Mouse (Mus musculus) kidney, embryonic 15.5 days (tissue): ENCODE measurements around the gene Cst11. TPM values are rescaled to one million over a fixed set of nuclear protein-coding genes. Genes with fewer than 3 reads are reported as not detected.
"Not testable (repeated sequence)": the region's sequence is repeated elsewhere in the genome, so short reads cannot be mapped to it uniquely, and the experiment has no call there.

Experiments
- ATAC-seq: fragments of 200-750 bp; cut with Nextera tagmentation; replicated peaks from 2 replicates; pipeline ENCODE4 v1.8.0; 2017; ENCODE audit warnings: moderate TSS enrichment; ENCODE audit not compliant: low FRiP score
- H3K27ac ChIP-seq: fragments of 300-500 bp; sonication (generic); 2 replicates; pipeline ENCODE4 v1.5.1; 2015; ENCODE audit warnings: mild to moderate bottlenecking, inconsistent platforms
- H3K27me3 ChIP-seq: fragments of 300-500 bp; sonication (generic); 2 replicates; pipeline ENCODE4 v1.6.1; 2015; ENCODE audit warnings: inconsistent platforms
- H3K36me3 ChIP-seq: fragments of 300-500 bp; sonication (generic); 2 replicates; pipeline ENCODE4 v1.6.1; 2015; ENCODE audit warnings: inconsistent platforms
- H3K4me1 ChIP-seq: fragments of 300-500 bp; sonication (generic); 2 replicates; pipeline ENCODE4 v1.6.1; 2015; ENCODE audit warnings: inconsistent platforms
- H3K4me2 ChIP-seq: fragments of 300-500 bp; sonication (generic); 2 replicates; pipeline ENCODE4 v1.6.1; 2015; ENCODE audit warnings: moderate library complexity, mild to moderate bottlenecking, inconsistent platforms
- H3K4me3 ChIP-seq: fragments of 300-500 bp; sonication (generic); replicated peaks from 2 replicates; pipeline ENCODE4 v1.5.1; 2015; ENCODE audit warnings: mild to moderate bottlenecking, inconsistent platforms
- H3K9ac ChIP-seq: fragments of 300-500 bp; sonication (generic); 2 replicates; pipeline ENCODE4 v1.6.1; 2015; ENCODE audit warnings: mild to moderate bottlenecking, inconsistent platforms
- H3K9me3 ChIP-seq: fragments of 300-500 bp; sonication (generic); replicated peaks from 2 replicates; pipeline ENCODE4 v1.6.1; 2016; ENCODE audit warnings: inconsistent platforms
- WGBS: fragments of 180-500 bp; shearing (Covaris S2); methylation state at CpG from one replicate; pipeline ENCODE4 v1.1.7; 2015; ENCODE audit warnings: mixed read lengths; 5-methylcytosine and 5-hydroxymethylcytosine counted together
- polyA plus RNA-seq: library from polyadenylated mRNA; unstranded; fragments of >200 nt; fragmentation: Nextera tagmentation; extraction: Ambion mirVana; gene quantifications from 2 replicates; pipeline ENCODE4 v1.2.1, GENCODE M21; 2015

Cst11 gene
- polyA plus RNA-seq, result not detected in 2 replicates

DNA sequence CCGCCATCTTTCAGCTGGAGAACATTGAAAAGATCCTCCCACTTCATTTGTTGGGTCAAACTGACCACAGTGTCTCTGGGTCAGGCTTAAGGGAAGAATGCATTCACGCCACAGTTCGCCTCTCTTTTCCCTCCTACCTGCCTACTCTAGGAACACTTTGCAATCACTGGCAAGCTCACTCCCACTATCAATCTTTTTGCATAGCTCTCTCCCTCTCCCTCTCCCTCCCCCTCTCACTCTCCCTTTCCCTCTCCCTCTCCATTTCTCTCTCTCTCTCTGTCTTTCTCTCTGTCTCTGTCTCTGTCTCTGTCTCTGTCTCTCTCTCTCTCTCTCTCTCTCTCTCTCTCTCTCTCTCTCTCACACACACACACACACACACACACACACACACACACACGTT, at the start of gene Cst11:
TSS of gene Cst11 (minus strand) at position 101 of the 400 bp plus-strand sequence.
- not testable (repeated sequence) for H3K9me3 ChIP-seq, H3K27me3 ChIP-seq, H3K4me1 ChIP-seq

DNA sequence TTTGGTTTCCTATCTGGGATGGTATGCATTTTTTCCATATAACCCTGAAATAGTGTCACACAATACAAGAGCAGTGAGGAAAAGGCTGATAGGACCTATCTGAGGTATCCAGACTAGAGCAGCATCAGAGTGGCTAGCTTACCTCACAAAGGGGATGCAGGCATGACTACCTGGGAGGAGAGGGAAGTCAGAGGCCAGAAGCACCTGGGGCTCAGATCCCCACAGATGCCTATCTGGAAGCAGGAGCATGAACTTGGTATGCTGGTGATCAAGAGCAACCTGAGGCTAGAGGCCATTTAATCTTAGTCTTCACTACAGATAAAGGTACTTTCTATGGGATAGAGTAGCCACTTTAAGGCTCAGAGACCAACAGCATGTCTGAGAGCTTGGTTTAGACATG, 48.6 kb upstream of the Cst11 start, which contains the start of gene Cst13:
TSS of gene Cst13 (plus strand) at position 173 of the 400 bp plus-strand sequence.
- H3K9ac ChIP-seq, result no peak within 1 kb of the TSS
- H3K4me3 ChIP-seq, result no peak within 1 kb of the TSS

More for the DNA sequence above, at the start of gene Cst11:
- 81% methylated on average over 4 of the region's 4 CpGs for WGBS
- H3K4me3 ChIP-seq, ATAC-seq, H3K4me2 ChIP-seq, H3K36me3 ChIP-seq, H3K27ac ChIP-seq, H3K9ac ChIP-seq: not testable (repeated sequence)

DNA sequence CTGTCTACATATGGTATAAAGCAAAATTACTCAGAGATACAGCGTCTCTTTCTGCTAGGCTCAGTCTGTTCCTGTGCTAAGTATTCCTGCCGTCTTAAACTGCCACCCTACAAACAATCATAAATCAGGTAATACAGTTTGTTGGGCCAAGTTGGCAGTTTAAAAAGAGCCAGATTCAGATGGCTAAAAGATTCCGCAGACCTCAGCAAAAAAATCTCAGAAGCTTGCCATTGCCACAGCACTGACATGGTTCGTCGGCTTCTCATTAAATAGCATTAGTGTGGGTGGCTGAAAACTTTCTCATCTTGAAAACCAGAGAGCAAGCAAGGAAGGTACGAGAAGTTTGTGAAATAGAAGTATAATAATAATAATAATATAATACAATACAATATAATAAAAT, 35.4 kb upstream of the Cst11 start:
- H3K27ac ChIP-seq, result no peak overlapping the region
- no peak overlapping the region for H3K9ac ChIP-seq
- H3K4me3 ChIP-seq, result no peak overlapping the region
- H3K4me1 ChIP-seq, result no peaks in the 10 kb centered on the region
- no peaks in the 10 kb centered on the region for H3K9me3 ChIP-seq
- no peak overlapping the region for H3K4me2 ChIP-seq
- WGBS, result 35% methylated on average over 6 of the region's 6 CpGs
- ATAC-seq, result peak; percentile 67; the same call in 1 of the 2 replicates
- no peaks in the 10 kb centered on the region for H3K36me3 ChIP-seq
- no peaks in the 10 kb centered on the region for H3K27me3 ChIP-seq

More for the DNA sequence above, 48.6 kb upstream of the Cst11 start, which contains the start of gene Cst13:
- H3K27ac ChIP-seq, result no peak within 1 kb of the TSS
- no peaks in the 10 kb centered on the region for H3K9me3 ChIP-seq
- H3K4me1 ChIP-seq, result no peaks in the 10 kb centered on the region
- H3K36me3 ChIP-seq, result no peaks in the 10 kb centered on the region
- ATAC-seq, result no peak
- H3K27me3 ChIP-seq, result no peaks in the 10 kb centered on the region
- no peak within 1 kb of the TSS for H3K4me2 ChIP-seq

DNA sequence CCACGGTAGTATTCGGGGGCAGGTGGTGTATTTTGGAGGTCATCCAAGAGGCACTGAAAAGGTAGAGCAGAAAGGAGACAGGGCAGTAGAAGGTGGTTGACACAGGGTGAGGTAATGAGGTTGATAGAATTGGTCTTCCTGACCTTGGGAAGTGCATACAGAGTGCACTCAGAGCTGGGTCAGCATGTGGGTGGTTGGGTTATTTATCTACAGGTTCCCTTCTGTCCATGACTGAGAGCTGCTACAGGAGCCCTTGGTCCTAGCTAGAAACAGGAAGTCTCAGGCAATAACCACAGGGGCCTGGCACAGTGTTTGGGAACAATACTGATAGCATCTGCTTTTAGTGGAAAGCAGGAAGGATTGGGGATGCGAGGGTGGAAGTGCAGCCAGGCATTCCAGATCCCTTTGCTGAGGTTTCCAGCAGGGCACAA, 30.2 kb upstream of the Cst11 start:
- Histone ChIP-seq H3K9ac (no peak overlapping the region), H3K27ac (no peak overlapping the region), H3K4me3 (no peak overlapping the region), H3K9me3 (no peaks in the 10 kb centered on the region), H3K4me1 (no peaks in the 10 kb centered on the region), H3K27me3 (no peaks in the 10 kb centered on the region), H3K36me3 (no peaks in the 10 kb centered on the region), H3K4me2 (no peak overlapping the region)
- peak; percentile 69; the same call in 1 of the 2 replicates for ATAC-seq
- WGBS, result 38% methylated on average over 3 of the region's 3 CpGs

DNA sequence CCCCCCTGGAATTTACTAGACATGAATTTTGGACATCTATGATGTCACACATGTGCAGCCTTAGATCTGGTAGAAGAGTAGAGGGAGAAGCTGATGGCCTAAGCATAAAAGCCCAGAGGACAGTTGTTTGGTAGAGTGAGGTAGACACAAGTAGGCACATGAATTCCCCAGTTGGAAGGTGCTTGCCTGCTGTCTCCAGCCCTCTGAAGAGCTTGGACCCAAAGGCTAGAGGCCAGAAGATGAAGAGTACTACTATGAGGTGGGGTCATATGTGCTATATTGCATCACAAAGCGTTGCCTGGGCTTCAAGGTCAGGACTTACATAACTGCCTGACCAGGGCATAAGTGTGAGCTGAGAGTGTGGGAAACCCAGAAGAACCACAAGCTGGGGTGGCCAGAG, 27.2 kb upstream of the Cst11 start, which contains the start of gene Cst8:
TSS of gene Cst8 (plus strand) at position 301 of the 400 bp plus-strand sequence.
- Histone ChIP-seq H3K9me3 (no peaks in the 10 kb centered on the region), H3K36me3 (no peaks in the 10 kb centered on the region), H3K4me2 (no peak within 1 kb of the TSS), H3K27ac (no peak within 1 kb of the TSS), H3K9ac (no peak within 1 kb of the TSS), H3K4me3 (no peak within 1 kb of the TSS), H3K27me3 (no peaks in the 10 kb centered on the region), H3K4me1 (no peaks in the 10 kb centered on the region)
- 90% methylated on average over 1 of the region's 1 CpGs for WGBS
- ATAC-seq, result no peak

DNA sequence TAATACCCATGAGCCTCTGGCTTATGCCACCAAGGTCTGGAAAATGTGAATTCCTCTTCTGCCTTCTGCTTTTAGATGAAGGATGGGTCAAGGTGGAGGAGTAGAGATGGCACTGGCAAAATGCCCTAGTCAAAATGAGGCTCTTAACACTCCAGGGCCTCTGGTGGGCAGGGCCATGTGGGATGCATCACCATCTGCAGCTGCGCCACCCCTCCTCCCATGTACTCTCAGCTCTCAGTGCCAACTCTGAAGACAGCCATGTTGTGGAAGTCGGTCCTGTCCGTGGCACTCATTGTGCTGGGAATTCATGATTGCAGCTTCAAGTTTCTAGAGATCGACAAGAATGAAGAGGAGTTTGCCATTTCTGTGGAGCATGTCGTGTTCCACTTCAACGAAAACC, 17.8 kb upstream of the Cst11 start, which contains the start of gene Cst12:
TSS of gene Cst12 (plus strand) at position 220 of the 400 bp plus-strand sequence.
- no peak for ATAC-seq
- Histone ChIP-seq H3K9ac (no peak within 1 kb of the TSS), H3K9me3 (no peaks in the 10 kb centered on the region), H3K4me2 (no peak within 1 kb of the TSS), H3K36me3 (no peaks in the 10 kb centered on the region), H3K4me1 (no peaks in the 10 kb centered on the region), H3K27ac (no peak within 1 kb of the TSS), H3K27me3 (no peaks in the 10 kb centered on the region), H3K4me3 (no peak within 1 kb of the TSS)
- WGBS, result 95% methylated on average over 6 of the region's 6 CpGs

DNA sequence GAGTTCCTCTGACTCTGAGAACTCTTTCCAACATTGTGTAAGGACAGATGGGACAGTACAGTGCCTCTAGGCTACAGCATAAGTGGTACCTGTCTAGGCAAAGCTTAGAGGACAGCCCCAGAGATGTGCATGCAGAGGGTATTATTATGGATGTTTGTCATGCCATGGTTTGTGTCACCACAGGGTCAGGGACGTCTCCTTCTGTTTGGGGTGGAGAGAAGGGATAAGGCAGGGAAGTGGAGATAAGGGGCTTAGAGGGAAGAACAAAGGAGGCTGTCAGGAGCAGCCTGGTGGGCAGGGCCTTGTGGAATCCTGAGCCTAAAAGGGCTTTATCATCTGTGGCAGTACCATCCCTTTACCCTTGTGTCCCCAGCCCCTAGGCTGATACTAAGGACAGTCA, 10.4 kb upstream of the Cst11 start, which contains the start of gene 8030411F24Rik:
TSS of gene 8030411F24Rik (plus strand) at position 301 of the 400 bp plus-strand sequence.
- no peak within 1 kb of the TSS for H3K4me3 ChIP-seq
- H3K9ac ChIP-seq, result no peak within 1 kb of the TSS
- no peaks in the 10 kb centered on the region for H3K36me3 ChIP-seq
- WGBS, result 35% methylated on average over 1 of the region's 1 CpGs
- H3K27ac ChIP-seq, result no peak within 1 kb of the TSS
- H3K27me3 ChIP-seq, result no peaks in the 10 kb centered on the region
- ATAC-seq, result no peak
- H3K9me3 ChIP-seq, result no peaks in the 10 kb centered on the region
- H3K4me1 ChIP-seq, result no peaks in the 10 kb centered on the region
- no peak within 1 kb of the TSS for H3K4me2 ChIP-seq

DNA sequence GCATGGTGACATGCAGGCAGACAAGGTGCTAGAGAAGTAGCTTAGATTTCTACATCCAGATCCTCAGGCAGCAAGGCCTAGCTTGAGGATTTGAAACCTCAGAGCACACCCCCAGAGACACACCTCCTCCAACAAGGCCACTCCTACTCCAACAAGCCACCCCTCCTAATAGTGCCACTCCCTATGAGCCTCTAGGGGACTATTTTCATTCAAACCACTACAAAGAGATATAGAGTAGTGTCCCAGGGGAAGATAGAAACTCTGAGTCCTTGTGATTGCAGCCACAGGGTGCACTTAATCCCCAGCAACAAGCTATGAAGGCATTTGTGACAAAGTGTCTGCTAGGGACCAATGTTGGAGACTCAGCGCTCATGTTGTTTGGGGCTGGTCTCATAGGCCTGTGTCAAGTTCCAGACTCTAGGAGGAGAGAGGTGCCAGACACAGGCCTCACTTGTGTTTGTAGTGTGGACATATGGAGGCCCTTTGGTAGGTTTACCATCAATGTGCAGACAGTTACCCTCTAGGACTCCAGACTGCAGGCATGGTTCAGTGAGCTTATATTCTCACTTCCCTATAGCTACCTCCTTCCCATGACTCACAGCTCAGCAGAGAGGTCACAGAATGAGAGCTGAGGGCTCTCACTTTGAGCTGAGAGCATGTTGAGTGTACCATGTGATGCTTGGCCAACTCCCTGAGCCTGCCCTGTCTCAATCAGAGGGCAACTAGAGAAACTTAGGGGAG, 7.5 kb downstream of the Cst11 start:
- Histone ChIP-seq H3K36me3 (no peaks in the 10 kb centered on the region), H3K4me1 (no peaks in the 10 kb centered on the region), H3K27ac (no peak overlapping the region), H3K9ac (no peak overlapping the region), H3K9me3 (no peaks in the 10 kb centered on the region), H3K4me2 (no peak overlapping the region), H3K27me3 (no peaks in the 10 kb centered on the region), H3K4me3 (no peak overlapping the region)
- ATAC-seq, result no peak
- 96% methylated on average over 1 of the region's 1 CpGs for WGBS

DNA sequence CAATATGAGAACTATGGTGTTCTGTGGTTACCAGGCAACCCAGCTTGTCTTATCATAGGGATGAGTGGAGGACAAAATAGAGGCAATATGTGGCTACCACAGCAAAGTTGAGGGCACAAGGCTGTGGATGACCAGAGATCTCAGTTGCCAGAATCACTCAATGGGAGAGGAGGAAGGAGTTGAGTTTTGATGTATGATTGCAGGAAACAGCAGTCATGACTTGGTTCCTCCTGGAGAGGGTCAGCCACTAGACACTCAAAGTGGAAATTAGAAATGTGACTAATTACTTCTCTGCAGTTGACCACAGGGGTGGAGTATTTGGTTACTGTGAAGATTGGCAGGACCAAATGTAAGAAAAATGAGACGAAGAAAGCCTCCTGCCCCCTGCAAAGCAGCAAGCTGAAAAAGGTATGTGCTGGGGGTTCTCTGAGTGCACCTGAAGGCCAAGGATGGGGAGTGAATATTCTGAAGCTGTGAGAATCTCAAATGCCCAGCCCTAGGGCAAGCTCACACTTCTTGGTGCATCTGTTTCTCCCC, 16.9 kb downstream of the Cst11 start:
- ATAC-seq, result no peak
- 61% methylated on average over 1 of the region's 1 CpGs for WGBS
- Histone ChIP-seq H3K4me2 (no peak overlapping the region), H3K9me3 (no peaks in the 10 kb centered on the region), H3K9ac (no peak overlapping the region), H3K36me3 (no peaks in the 10 kb centered on the region), H3K4me1 (peaks cover 2% of the 10 kb centered on the region; the same call in 1 of the 2 replicates), H3K27me3 (no peaks in the 10 kb centered on the region), H3K27ac (no peak overlapping the region), H3K4me3 (no peak overlapping the region)

DNA sequence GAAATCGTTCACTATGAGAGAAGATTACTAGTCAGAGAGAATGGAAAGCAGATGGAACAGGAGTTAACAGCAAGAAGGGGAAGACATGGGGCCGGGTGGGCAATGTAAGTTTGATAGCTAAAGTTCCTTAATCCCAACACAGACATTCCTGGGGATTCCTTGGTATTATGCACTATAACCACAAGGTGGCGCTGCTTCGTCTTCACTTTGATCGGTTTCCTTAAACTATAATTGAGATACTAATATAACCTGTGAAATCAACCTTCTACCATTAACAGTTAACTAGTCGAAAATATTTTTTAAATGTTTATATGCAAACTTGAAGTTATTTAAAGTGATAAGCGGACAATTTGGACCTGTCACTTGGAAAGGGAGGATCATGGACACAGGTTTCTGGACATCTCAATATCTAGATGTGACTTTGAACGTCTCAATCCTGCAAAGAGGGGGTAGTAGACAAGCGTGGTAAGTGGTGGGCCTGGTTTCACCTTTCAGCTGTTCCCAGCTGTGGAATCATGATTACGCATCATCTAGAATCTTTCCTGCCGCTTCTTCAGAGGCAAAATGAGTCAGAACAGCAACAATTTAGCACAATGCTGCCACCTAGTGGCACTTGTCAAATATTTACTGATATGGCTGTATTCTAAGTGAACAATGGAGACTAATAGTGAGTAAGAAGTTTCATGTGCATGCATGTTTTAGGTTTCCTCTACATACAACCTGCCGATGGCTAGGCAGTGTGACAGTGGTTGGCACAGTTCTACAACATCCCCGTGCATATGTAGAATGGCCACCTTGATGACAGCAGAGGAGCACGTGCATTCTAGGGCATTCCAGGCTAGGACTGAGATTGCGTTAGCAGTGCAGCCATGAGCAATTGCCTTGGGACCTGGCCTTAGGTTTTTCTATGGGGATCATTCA, 19.1 kb downstream of the Cst11 start:
- peak; percentile 93 for ATAC-seq
- WGBS, result 17% methylated on average over 15 of the region's 15 CpGs
- no peak overlapping the region for H3K27ac ChIP-seq
- no peaks in the 10 kb centered on the region for H3K36me3 ChIP-seq
- H3K9ac ChIP-seq, result no peak overlapping the region
- peaks cover 2% of the 10 kb centered on the region; the same call in 1 of the 2 replicates for H3K4me1 ChIP-seq
- H3K9me3 ChIP-seq, result no peaks in the 10 kb centered on the region
- no peaks in the 10 kb centered on the region for H3K27me3 ChIP-seq
- H3K4me2 ChIP-seq, result peak overlapping the region; percentile 68
- peak overlapping the region; percentile 36 for H3K4me3 ChIP-seq

DNA sequence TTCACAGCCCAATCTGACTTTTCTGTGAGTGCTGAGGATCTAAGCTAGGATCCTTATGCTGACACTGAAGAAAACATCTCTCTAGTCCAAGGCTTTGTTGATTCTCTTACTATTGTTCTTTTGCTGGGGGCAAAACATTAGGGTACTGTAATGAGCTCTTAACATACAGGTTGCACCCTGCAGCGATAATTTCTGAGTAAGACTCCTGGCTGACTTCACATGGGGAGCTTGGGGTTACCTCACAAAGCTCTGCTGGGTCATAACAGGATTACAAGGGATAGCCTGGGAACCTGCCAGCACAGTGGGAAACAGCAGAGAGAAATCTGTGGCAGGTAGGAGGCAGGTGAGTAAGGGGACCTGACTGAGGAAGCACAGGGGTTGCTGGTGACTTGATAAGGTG, 21.2 kb downstream of the Cst11 start, which contains the start of gene Cstl1:
TSS of gene Cstl1 (plus strand) at position 301 of the 400 bp plus-strand sequence.
- Histone ChIP-seq H3K9me3 (no peaks in the 10 kb centered on the region), H3K9ac (no peak within 1 kb of the TSS), H3K27me3 (no peaks in the 10 kb centered on the region), H3K4me1 (peaks cover 2% of the 10 kb centered on the region; the same call in 1 of the 2 replicates), H3K4me3 (no peak within 1 kb of the TSS), H3K27ac (no peak within 1 kb of the TSS), H3K36me3 (no peaks in the 10 kb centered on the region), H3K4me2 (no peak within 1 kb of the TSS)
- no peak for ATAC-seq
- WGBS, result 71% methylated on average over 1 of the region's 1 CpGs
